Mouse (Mus musculus) olfactory bulb, adult 2 months (tissue): ENCODE results near the gene Bcar3.

Experiments
- CTCF ChIP-seq: fragments of 200-500 bp; IDR thresholded peaks from 2 replicates; pipeline ENCODE4 v1.5.1; 2012; ENCODE audit warnings: low read depth, mild to moderate bottlenecking, low read length, moderate library complexity; ENCODE audit not compliant: insufficient read depth
- POLR2A ChIP-seq: fragments of 200-500 bp; IDR thresholded peaks from 2 replicates; pipeline ENCODE4 v1.6.1; 2012; ENCODE audit warnings: mild to moderate bottlenecking, low read depth, low read length, moderate library complexity; ENCODE audit not compliant: insufficient read depth

DNA sequence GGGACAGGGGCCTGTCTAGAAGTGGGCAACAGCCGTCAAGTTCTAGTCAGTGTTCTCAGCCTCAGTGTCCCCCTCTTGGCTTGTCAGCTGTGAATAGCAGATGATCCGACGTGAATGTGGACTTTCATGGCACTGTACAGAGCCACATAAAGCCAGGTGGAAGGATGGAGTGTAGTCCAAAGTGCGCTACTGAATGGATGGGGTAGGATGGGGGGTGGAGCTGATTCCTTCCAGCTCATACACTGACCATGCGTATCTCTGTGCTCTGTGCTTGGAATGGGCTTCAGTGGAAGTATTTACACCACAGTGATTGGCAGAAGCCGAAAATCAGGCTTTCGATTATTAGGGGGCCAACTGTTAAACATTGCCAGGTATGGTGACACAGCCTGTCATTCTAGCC is 45.0 kb downstream of the Bcar3 start:
- TF ChIP-seq CTCF (no peak), POLR2A (no peak)
